Mouse (Mus musculus): ENCODE data around the gene Lef1.

DNA sequence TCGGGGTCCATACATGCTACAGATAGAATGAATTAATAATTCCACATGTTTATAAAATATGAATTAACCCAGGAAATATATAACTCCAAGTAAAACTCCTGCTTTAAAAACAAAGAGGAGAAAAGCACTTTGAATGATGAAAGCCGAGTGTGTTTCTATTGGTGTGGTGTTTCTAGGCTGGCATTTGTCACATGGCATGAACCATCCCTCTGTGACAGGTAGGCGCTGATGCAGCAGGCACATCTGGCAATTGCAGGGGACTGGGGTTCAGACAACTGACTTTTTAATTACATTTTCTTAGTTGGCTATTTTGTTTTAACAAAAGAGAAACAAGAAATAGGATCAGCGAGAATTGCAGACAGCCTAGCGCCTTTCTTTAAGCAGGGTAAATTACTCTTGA lies 31.6 kb upstream of the Lef1 start:
- no peak for TF ChIP-seq CTCF (IDR thresholded peaks at IDR 0.05; ENCODE audit: low read depth)
- no peak for TF ChIP-seq EP300 (IDR thresholded peaks at IDR 0.05; ENCODE audit: low read depth)

Measured in liver, embryonic 14.5 days (tissue).